Mouse (Mus musculus) limb, embryonic 12.5 days (tissue): ENCODE results near the gene Cmya5. TPM values are rescaled to one million over a fixed set of nuclear protein-coding genes. Genes with fewer than 3 reads are reported as not detected.

ENCODE experiments used
- ATAC-seq: fragments of 200-750 bp; cut with Nextera tagmentation; 2 replicates; pipeline ENCODE4 v1.8.0; 2017; ENCODE audit warnings: low read depth, moderate TSS enrichment; ENCODE audit not compliant: insufficient number of reproducible peaks, insufficient read depth, low FRiP score, low TSS enrichment
- H3K27ac ChIP-seq: fragments of 300-500 bp; sonication (generic); 2 replicates; pipeline ENCODE4 v1.5.1; 2016; ENCODE audit warnings: mild to moderate bottlenecking, moderate library complexity
- H3K27me3 ChIP-seq: fragments of 300-500 bp; sonication (generic); 2 replicates; pipeline ENCODE4 v1.6.1; 2016; ENCODE audit warnings: mild to moderate bottlenecking, moderate library complexity
- H3K36me3 ChIP-seq: fragments of 300-500 bp; sonication (generic); 2 replicates; pipeline ENCODE4 v1.6.1; 2016; ENCODE audit warnings: mild to moderate bottlenecking, moderate library complexity
- H3K4me1 ChIP-seq: fragments of 300-500 bp; sonication (generic); replicated peaks from 2 replicates; pipeline ENCODE4 v1.6.1; 2016
- H3K4me2 ChIP-seq: fragments of 300-500 bp; sonication (generic); 2 replicates; pipeline ENCODE4 v1.6.1; 2016; ENCODE audit warnings: mild to moderate bottlenecking, moderate library complexity
- H3K4me3 ChIP-seq: fragments of 300-500 bp; sonication (generic); replicated peaks from 2 replicates; pipeline ENCODE4 v1.5.1; 2016; ENCODE audit warnings: mild to moderate bottlenecking
- H3K9ac ChIP-seq: fragments of 300-500 bp; sonication (generic); replicated peaks from 2 replicates; pipeline ENCODE4 v1.6.1; 2016; ENCODE audit warnings: mild to moderate bottlenecking, moderate library complexity
- H3K9me3 ChIP-seq: fragments of 300-500 bp; sonication (generic); 2 replicates; pipeline ENCODE4 v1.6.1; 2016; ENCODE audit warnings: mild to moderate bottlenecking, moderate library complexity
- WGBS: fragments of 180-500 bp; shearing (Covaris S2); methylation state at CpG from one replicate; pipeline ENCODE4 v1.1.7; 2016; 5-methylcytosine and 5-hydroxymethylcytosine counted together
- polyA plus RNA-seq: library from polyadenylated mRNA; unstranded; fragments of >200 nt; fragmentation: Nextera tagmentation; extraction: Ambion mirVana; gene quantifications from 2 replicates; pipeline ENCODE4 v1.2.1, GENCODE M21; 2016

Cmya5 gene
- polyA plus RNA-seq, 1 experiment from 2014 or later: 0.03 TPM

- H3K27ac ChIP-seq: no peak overlapping the region
- H3K36me3 ChIP-seq: no peaks in the 10 kb centered on the region
- H3K4me3 ChIP-seq: no peak overlapping the region
- no peak overlapping the region for H3K4me2 ChIP-seq
- H3K9ac ChIP-seq: no peak overlapping the region
- WGBS: 74% methylated on average over 7 of the region's 7 CpGs
- H3K27me3 ChIP-seq: no peaks in the 10 kb centered on the region
- no peaks in the 10 kb centered on the region for H3K9me3 ChIP-seq
- H3K4me1 ChIP-seq: no peaks in the 10 kb centered on the region
- ATAC-seq: no peak
These were observed 134.0 kb downstream of the Cmya5 start for GRCm38 (mm10) chr13:93010524-93010923.

GRCm38 (mm10) chr13:93007078-93007477, 137.4 kb downstream of the Cmya5 start:
- no peaks in the 10 kb centered on the region for H3K27me3 ChIP-seq
- WGBS: 79% methylated on average over 4 of the region's 4 CpGs

GRCm38 (mm10) chr13:93006347-93006746, 138.2 kb downstream of the Cmya5 start:
- Histone ChIP-seq H3K27ac (no peak overlapping the region), H3K9me3 (no peaks in the 10 kb centered on the region), H3K4me2 (no peak overlapping the region), H3K4me1 (no peaks in the 10 kb centered on the region), H3K9ac (no peak overlapping the region), H3K27me3 (no peaks in the 10 kb centered on the region), H3K4me3 (no peak overlapping the region), H3K36me3 (no peaks in the 10 kb centered on the region)
- 81% methylated on average over 4 of the region's 4 CpGs for WGBS
- no peak for ATAC-seq

More at GRCm38 (mm10) chr13:93007078-93007477, 137.4 kb downstream of the Cmya5 start:
- Histone ChIP-seq H3K9ac (no peak overlapping the region), H3K9me3 (no peaks in the 10 kb centered on the region), H3K4me1 (no peaks in the 10 kb centered on the region), H3K27ac (no peak overlapping the region), H3K4me2 (no peak overlapping the region), H3K36me3 (no peaks in the 10 kb centered on the region), H3K4me3 (no peak overlapping the region)
- ATAC-seq: no peak

- Histone ChIP-seq H3K27ac (no peak overlapping the region), H3K9me3 (no peaks in the 10 kb centered on the region), H3K4me3 (no peak overlapping the region), H3K36me3 (no peaks in the 10 kb centered on the region), H3K4me1 (no peaks in the 10 kb centered on the region), H3K4me2 (no peak overlapping the region), H3K27me3 (no peaks in the 10 kb centered on the region), H3K9ac (no peak overlapping the region)
- ATAC-seq: no peak
- 83% methylated on average over 6 of the region's 6 CpGs for WGBS
These were observed 140.5 kb downstream of the Cmya5 start for GRCm38 (mm10) chr13:93004003-93004402.

- Histone ChIP-seq H3K9me3 (no peaks in the 10 kb centered on the region), H3K4me3 (no peak overlapping the region), H3K9ac (no peak overlapping the region), H3K4me1 (no peaks in the 10 kb centered on the region), H3K27ac (no peak overlapping the region), H3K36me3 (no peaks in the 10 kb centered on the region), H3K4me2 (no peak overlapping the region), H3K27me3 (no peaks in the 10 kb centered on the region)
- WGBS: 68% methylated on average over 2 of the region's 2 CpGs
- ATAC-seq: no peak
These were observed 142.1 kb downstream of the Cmya5 start for GRCm38 (mm10) chr13:93002456-93002855.

- H3K27ac ChIP-seq: no peak overlapping the region
- no peaks in the 10 kb centered on the region for H3K9me3 ChIP-seq
- H3K4me2 ChIP-seq: no peak overlapping the region
- WGBS: 73% methylated on average over 12 of the region's 12 CpGs
- H3K27me3 ChIP-seq: no peaks in the 10 kb centered on the region
- ATAC-seq: no peak
- no peaks in the 10 kb centered on the region for H3K4me1 ChIP-seq
- no peak overlapping the region for H3K4me3 ChIP-seq
- no peaks in the 10 kb centered on the region for H3K36me3 ChIP-seq
- H3K9ac ChIP-seq: no peak overlapping the region
These were observed 143.7 kb downstream of the Cmya5 start for GRCm38 (mm10) chr13:93000640-93001351.

GRCm38 (mm10) chr13:92999860-93000259, 144.7 kb downstream of the Cmya5 start:
- Histone ChIP-seq H3K4me2 (no peak overlapping the region), H3K27ac (no peak overlapping the region), H3K4me3 (no peak overlapping the region), H3K4me1 (no peaks in the 10 kb centered on the region), H3K27me3 (no peaks in the 10 kb centered on the region), H3K36me3 (no peaks in the 10 kb centered on the region), H3K9ac (no peak overlapping the region), H3K9me3 (no peaks in the 10 kb centered on the region)
- 32% methylated on average over 9 of the region's 9 CpGs for WGBS
- ATAC-seq: no peak

GRCm38 (mm10) chr13:92994743-92995142, 149.8 kb downstream of the Cmya5 start:
- Histone ChIP-seq H3K27ac (no peak overlapping the region), H3K4me1 (no peaks in the 10 kb centered on the region), H3K4me3 (no peak overlapping the region), H3K9me3 (no peaks in the 10 kb centered on the region), H3K27me3 (no peaks in the 10 kb centered on the region), H3K9ac (no peak overlapping the region), H3K36me3 (no peaks in the 10 kb centered on the region), H3K4me2 (no peak overlapping the region)
- no peak for ATAC-seq

GRCm38 (mm10) chr13:92992823-92993222, 151.7 kb downstream of the Cmya5 start:
- Histone ChIP-seq H3K4me1 (no peaks in the 10 kb centered on the region), H3K27ac (no peak overlapping the region), H3K9ac (no peak overlapping the region), H3K27me3 (no peaks in the 10 kb centered on the region), H3K9me3 (no peaks in the 10 kb centered on the region), H3K36me3 (no peaks in the 10 kb centered on the region), H3K4me2 (no peak overlapping the region), H3K4me3 (no peak overlapping the region)
- 88% methylated on average over 5 of the region's 5 CpGs for WGBS
- no peak for ATAC-seq

Other genes starting within 250 kb of the Cmya5 start
- 70.5 and 73.6 TPM in 2 replicates for gene Tent2, start 47.7 kb upstream of the Cmya5 start, polyA plus RNA-seq
- 11.9 and 13.2 TPM in 2 replicates for gene Homer1, start 154.9 kb upstream of the Cmya5 start, polyA plus RNA-seq